Comparison of ENCODE assay signal across 8 mouse cellular contexts in the genomic region with DNA sequence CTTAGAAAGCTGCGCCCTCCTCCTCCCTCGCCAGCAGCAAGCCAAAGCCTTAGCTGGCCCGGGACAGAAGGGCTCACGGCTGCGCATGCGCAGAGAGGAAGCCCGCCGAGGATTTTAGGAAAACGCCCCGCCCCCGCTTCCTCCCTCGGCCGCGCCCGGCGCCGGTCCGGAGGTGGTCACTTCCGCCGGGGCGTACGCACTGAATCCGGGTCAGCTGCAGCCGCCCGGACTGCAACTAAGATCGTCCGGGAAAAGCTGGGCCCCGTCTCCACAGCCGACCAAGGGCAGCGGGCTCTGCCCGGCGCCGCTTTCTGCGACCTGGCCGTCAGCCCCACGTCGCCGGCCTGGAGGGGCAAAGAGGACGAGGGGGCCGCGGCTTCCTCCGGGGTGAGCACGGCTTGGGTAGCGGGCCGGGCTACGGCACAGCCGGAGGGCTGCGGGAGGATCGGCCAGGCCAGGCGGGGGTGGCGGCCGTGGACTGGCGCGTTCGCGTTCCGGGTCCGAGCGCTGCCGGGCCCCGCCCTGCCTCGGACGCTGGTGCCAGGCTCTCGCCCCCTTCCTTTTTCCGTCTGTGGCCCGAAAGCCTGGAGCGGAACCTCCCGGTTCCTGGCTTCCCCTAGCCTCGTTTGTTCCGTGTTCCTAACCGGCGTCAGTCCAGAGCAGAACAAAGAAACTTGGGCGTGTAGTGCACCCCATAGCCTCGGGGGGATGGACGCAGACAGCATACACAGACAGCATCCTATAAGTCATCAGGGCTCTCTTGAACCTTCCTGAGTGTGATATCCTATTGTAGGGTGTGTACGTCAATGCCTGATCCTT. TPM values are rescaled to one million over a fixed set of nuclear protein-coding genes. Genes with fewer than 3 reads are reported as not detected.
DNase-seq lines count a peak whose midpoint lies in the region; ATAC-seq and TF ChIP-seq lines count a peak whose summit lies in the region.

A gene (plus strand): TSS at position 164 of the 819 bp plus-strand sequence.

- peak within 1 kb of the TSS; percentile 87 for H3K9ac ChIP-seq in CH12.LX (ENCODE audit: insufficient read depth, low read depth)
- peak within 1 kb of the TSS; percentile 96 for H3K9ac ChIP-seq in forebrain, embryonic 11.5 days (ENCODE audit: low read length)
- peak within 1 kb of the TSS; percentile 99 for H3K9ac ChIP-seq in heart, embryonic 16.5 days (ENCODE audit: low read length)
- H3K9ac ChIP-seq in liver, embryonic 15.5 days, result peak within 1 kb of the TSS; percentile 97
- H3K9ac ChIP-seq in neural tube, embryonic 12.5 days, result peak within 1 kb of the TSS; percentile 97

- peak within 1 kb of the TSS; percentile 59 for H3K27ac ChIP-seq in CH12.LX (ENCODE audit: insufficient read depth, low read depth)
- H3K27ac ChIP-seq in forebrain, embryonic 11.5 days (ENCODE audit: low read depth, low read length), result peak within 1 kb of the TSS; percentile 92
- peak within 1 kb of the TSS; percentile 98 for H3K27ac ChIP-seq in heart, embryonic 16.5 days (ENCODE audit: low read length)
- H3K27ac ChIP-seq in liver, embryonic 15.5 days (replicated peaks), result peak within 1 kb of the TSS; percentile 94
- peak within 1 kb of the TSS; percentile 92 for H3K27ac ChIP-seq in neural tube, embryonic 12.5 days

- peak; percentile 92 for DNase-seq in CH12.LX (ENCODE audit: extremely low read depth)
- peak; percentile 86 for DNase-seq in c-Kit-positive CD71-positive TER-119-negative erythroid progenitor cells, embryonic 14.5 days (ENCODE audit: low read depth)
- peak; percentile 97 for DNase-seq in forebrain, embryonic 11.5 days (ENCODE audit: low spot score)
- peak; percentile 97 to 99 for DNase-seq in kidney, postnatal 36 days
- DNase-seq in telencephalon, adult 2 months (ENCODE audit: low read depth, low spot score), result peak; percentile 81

- H3K27me3 ChIP-seq in CH12.LX (replicated peaks), result no peaks in the 10 kb centered on the region
- H3K27me3 ChIP-seq in forebrain, embryonic 11.5 days (ENCODE audit: control insufficient read depth, insufficient read depth, low read length), result no peaks in the 10 kb centered on the region
- no peaks in the 10 kb centered on the region for H3K27me3 ChIP-seq in heart, embryonic 16.5 days (ENCODE audit: control insufficient read depth, insufficient read depth, low read length)
- peaks cover 10% of the 10 kb centered on the region; the same call in 1 of the 2 replicates for H3K27me3 ChIP-seq in liver, embryonic 15.5 days
- no peaks in the 10 kb centered on the region for H3K27me3 ChIP-seq in neural tube, embryonic 12.5 days (replicated peaks)

- peak; percentile 95 for ATAC-seq in forebrain, embryonic 11.5 days (replicated peaks; ENCODE audit: low FRiP score)
- ATAC-seq in heart, embryonic 16.5 days (replicated peaks; ENCODE audit: extremely low read depth, insufficient read depth, low FRiP score), result peak; percentile 93
- ATAC-seq in liver, embryonic 15.5 days (ENCODE audit: insufficient read depth), result peak; percentile 87
- ATAC-seq in neural tube, embryonic 12.5 days (ENCODE audit: low FRiP score, low read depth), result peak; percentile 94

- TF ChIP-seq RAD21 in CH12.LX (IDR thresholded peaks at IDR 0.05; ENCODE audit: low read depth, low read length), result no peak

- peaks cover 0 to 19% of the 10 kb centered on the region in 2 experiments for H3K36me3 ChIP-seq in CH12.LX (replicated peaks in 1 of 2; ENCODE audit: control insufficient read depth in 1 of 2, insufficient read depth in 1 of 2, low read length in 1 of 2)
- no peaks in the 10 kb centered on the region for H3K36me3 ChIP-seq in forebrain, embryonic 11.5 days (ENCODE audit: control insufficient read depth, insufficient read depth, low read length)
- no peaks in the 10 kb centered on the region for H3K36me3 ChIP-seq in heart, embryonic 16.5 days (ENCODE audit: control insufficient read depth, insufficient read depth)
- H3K36me3 ChIP-seq in liver, embryonic 15.5 days (replicated peaks), result peaks cover 5% of the 10 kb centered on the region; the same call in 1 of the 2 replicates
- H3K36me3 ChIP-seq in neural tube, embryonic 12.5 days, result peaks cover 5% of the 10 kb centered on the region; the same call in 1 of the 2 replicates

- H3K4me2 ChIP-seq in CH12.LX (ENCODE audit: insufficient read depth, low read depth, poor library complexity, severe bottlenecking), result peak within 1 kb of the TSS; percentile 86
- H3K4me2 ChIP-seq in forebrain, embryonic 11.5 days (ENCODE audit: low read depth, low read length, severe bottlenecking), result peak within 1 kb of the TSS; percentile 67
- peak within 1 kb of the TSS; percentile 72 for H3K4me2 ChIP-seq in heart, embryonic 16.5 days (ENCODE audit: low read depth, low read length)
- peak within 1 kb of the TSS; percentile 72 for H3K4me2 ChIP-seq in liver, embryonic 15.5 days
- H3K4me2 ChIP-seq in neural tube, embryonic 12.5 days (replicated peaks), result peak within 1 kb of the TSS; percentile 65

- dilution Hi-C loops in CH12.LX (cut with MboI; ENCODE audit: extremely low pct_ligation_motif_present, extremely low pct_unique_long_range_greater_than_20kb, low sequenced_read_pairs), result no loop called here

- peak within 1 kb of the TSS; percentile 85 to 99 (median 94) for H3K4me3 ChIP-seq in CH12.LX (replicated peaks in 1 of 3; ENCODE audit: low read depth in 2 of 3, low read length in 2 of 3, poor library complexity in 1 of 3)
- H3K4me3 ChIP-seq in forebrain, embryonic 11.5 days (ENCODE audit: low read depth, low read length), result peak within 1 kb of the TSS; percentile 99
- H3K4me3 ChIP-seq in heart, embryonic 16.5 days (ENCODE audit: low read length), result peak within 1 kb of the TSS; percentile 98
- peak within 1 kb of the TSS; percentile 96 for H3K4me3 ChIP-seq in liver, embryonic 15.5 days (replicated peaks)
- peak within 1 kb of the TSS; percentile 99 for H3K4me3 ChIP-seq in neural tube, embryonic 12.5 days

- TF ChIP-seq CTCF in CH12.LX (conservative IDR thresholded peaks at IDR 0.05 in 1 of 2, IDR thresholded peaks at IDR 0.05 in 1 of 2; ENCODE audit: low read depth in 2 of 2, low read length in 2 of 2), result no peak

- peak; percentile 92 for TF ChIP-seq POLR2A in CH12.LX (IDR thresholded peaks at IDR 0.05; ENCODE audit: low read depth, low read length)

- H3K9me3 ChIP-seq in CH12.LX (replicated peaks; ENCODE audit: low read length), result no peaks in the 10 kb centered on the region
- no peaks in the 10 kb centered on the region for H3K9me3 ChIP-seq in forebrain, embryonic 11.5 days (ENCODE audit: control insufficient read depth, low read length)
- H3K9me3 ChIP-seq in heart, embryonic 16.5 days (replicated peaks; ENCODE audit: control insufficient read depth, low read length), result no peaks in the 10 kb centered on the region
- H3K9me3 ChIP-seq in liver, embryonic 15.5 days (replicated peaks), result no peaks in the 10 kb centered on the region
- H3K9me3 ChIP-seq in neural tube, embryonic 12.5 days, result no peaks in the 10 kb centered on the region

- TF ChIP-seq EP300 in CH12.LX (IDR thresholded peaks at IDR 0.05; ENCODE audit: low read length), result no peak

- in situ Hi-C loops in CH12.LX (cut with MboI; ENCODE audit: low pct_ligation_motif_present, low pct_unique_long_range_greater_than_20kb, low sequenced_read_pairs), result no loop called here

- WGBS in forebrain, embryonic 11.5 days, result under 1% methylated on average over 76 of the region's 76 CpGs
- under 1% methylated on average over 76 of the region's 76 CpGs for WGBS in heart, embryonic 16.5 days
- WGBS in liver, embryonic 15.5 days (ENCODE audit: insufficient replicate concordance), result under 1% methylated on average over 76 of the region's 76 CpGs
- WGBS in neural tube, embryonic 12.5 days, result under 1% methylated on average over 76 of the region's 76 CpGs

- peaks cover 39% of the 10 kb centered on the region for H3K79me2 ChIP-seq in CH12.LX (replicated peaks; ENCODE audit: control insufficient read depth, extremely low read depth, insufficient read depth, poor library complexity, severe bottlenecking)

- H3K4me1 ChIP-seq in CH12.LX (ENCODE audit: control insufficient read depth in 1 of 2, insufficient read depth in 2 of 2), result peaks cover 6 to 48% of the 10 kb centered on the region in 2 experiments; a peak in 3 of 4 replicates
- H3K4me1 ChIP-seq in forebrain, embryonic 11.5 days (replicated peaks; ENCODE audit: control insufficient read depth, insufficient read depth, low read length), result peaks cover 5% of the 10 kb centered on the region; the same call in 1 of the 2 replicates
- H3K4me1 ChIP-seq in heart, embryonic 16.5 days (ENCODE audit: control insufficient read depth, insufficient read depth, low read length), result peaks cover 40% of the 10 kb centered on the region
- peaks cover 43% of the 10 kb centered on the region for H3K4me1 ChIP-seq in liver, embryonic 15.5 days (replicated peaks)
- H3K4me1 ChIP-seq in neural tube, embryonic 12.5 days, result peaks cover 26% of the 10 kb centered on the region

TF ChIP-seq in CH12.LX, 34 proteins besides CTCF, POLR2A, EP300 and RAD21 (continues in another document):
- TF ChIP-seq MXI1 (IDR thresholded peaks at IDR 0.05; ENCODE audit: low read depth, low read length), result peak; percentile 56; the same call in 1 of the 2 replicates
- peak; percentile 100 for TF ChIP-seq NRF1 (IDR thresholded peaks at IDR 0.05; ENCODE audit: low read depth, low read length)
- TF ChIP-seq CHD2 (IDR thresholded peaks at IDR 0.05; ENCODE audit: low read length), result peak; percentile 84
- TF ChIP-seq NELFE (IDR thresholded peaks at IDR 0.05; ENCODE audit: low read depth, low read length), result peak; percentile 95
- TF ChIP-seq MAZ (IDR thresholded peaks at IDR 0.05; ENCODE audit: low read depth, low read length), result 0 out of 2 replicates have a peak, but pooled peaks have one; percentile 33
- peak; percentile 82 for TF ChIP-seq TCF12 (IDR thresholded peaks at IDR 0.05; ENCODE audit: low read depth, low read length)
- TF ChIP-seq MYC (IDR thresholded peaks at IDR 0.05; ENCODE audit: low read depth, low read length), result no peak
- TF ChIP-seq ZC3H11A (IDR thresholded peaks at IDR 0.05; ENCODE audit: low read depth, low read length), result no peak
- TF ChIP-seq ZMIZ1 (IDR thresholded peaks at IDR 0.05; ENCODE audit: low read depth, low read length), result peak; percentile 85; the same call in 1 of the 2 replicates
- TF ChIP-seq HCFC1 (IDR thresholded peaks at IDR 0.05; ENCODE audit: low read depth, low read length), result peak; percentile 93
- TF ChIP-seq SIN3A (IDR thresholded peaks at IDR 0.05; ENCODE audit: low read length), result peak; percentile 84; the same call in 1 of the 2 replicates
- peak; percentile 73 for TF ChIP-seq UBTF (IDR thresholded peaks at IDR 0.05; ENCODE audit: low read depth, low read length)
- TF ChIP-seq JUN (IDR thresholded peaks at IDR 0.05; ENCODE audit: insufficient read depth, low read depth, low read length), result no peak

RNA-seq across cellular contexts. Expression of the gene that starts here (rescaled TPM):
- total RNA-seq in CH12.LX (2012; rRNA removed), result 54.3 and 67.5 TPM in 2 replicates
- 104 and 117 TPM in 2 replicates for total RNA-seq in CH12.LX (2014; rRNA removed)
- 88.1 and 89.7 TPM in 2 replicates for polyA plus RNA-seq in CH12.LX (2012; ENCODE audit: insufficient read length, low read depth)
- 110 and 120 TPM in 2 replicates for polyA plus RNA-seq in forebrain, embryonic 11.5 days (2014; fragmentation: Nextera tagmentation; extraction: Ambion mirVana)
- polyA plus RNA-seq in heart, embryonic 16.5 days (2015; fragmentation: Nextera tagmentation; extraction: Ambion mirVana), result 120 and 129 TPM in 2 replicates
- 42.7 and 43.5 TPM in 2 replicates for polyA plus RNA-seq in liver, embryonic 15.5 days (2015; fragmentation: Nextera tagmentation; extraction: Ambion mirVana)
- 94.7 and 105 TPM in 2 replicates for polyA plus RNA-seq in neural tube, embryonic 12.5 days (2016; fragmentation: Nextera tagmentation; extraction: Ambion mirVana)

Comparison
In these comparisons a context has a peak if more than half of its experiments do, and no peak if none do; other contexts are left out.
1. Peak in every context shown above with its lines: DNase-seq, ATAC-seq, H3K4me3 ChIP-seq and H3K27ac ChIP-seq.